In the genomic region with DNA sequence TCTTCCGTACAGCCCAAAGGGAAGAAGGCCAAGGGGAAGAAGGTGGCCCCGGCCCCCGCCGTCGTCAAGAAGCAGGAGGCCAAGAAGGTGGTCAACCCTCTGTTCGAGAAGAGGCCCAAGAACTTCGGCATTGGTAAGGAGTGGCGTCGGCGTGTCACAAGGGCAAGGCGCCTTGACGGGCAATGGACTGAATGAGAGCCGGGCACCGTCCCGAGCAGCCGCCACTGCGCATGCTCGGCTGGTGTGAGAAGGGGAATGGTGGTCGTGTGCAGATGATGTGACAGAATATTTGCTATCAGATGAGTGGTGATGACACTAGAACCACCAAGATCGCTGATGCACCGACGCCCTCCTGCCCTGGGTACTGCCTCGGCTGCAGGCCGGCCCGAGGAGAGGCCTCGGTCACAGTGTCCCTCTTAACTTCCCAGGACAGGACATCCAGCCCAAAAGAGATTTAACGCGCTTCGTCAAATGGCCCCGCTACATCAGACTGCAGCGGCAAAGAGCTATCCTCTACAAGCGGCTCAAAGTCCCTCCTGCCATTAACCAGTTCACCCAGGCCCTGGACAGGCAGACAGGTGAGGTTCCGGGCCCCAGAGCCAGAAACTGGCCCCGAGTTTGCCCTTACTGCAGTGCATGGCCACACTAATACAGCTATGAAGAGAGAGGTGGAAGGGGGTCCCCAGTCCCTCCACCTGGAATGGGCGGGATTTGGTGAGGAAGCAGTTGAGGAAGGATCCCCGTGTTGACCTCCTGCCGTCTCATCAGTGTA, we compare ENCODE assay signal across 8 mouse cellular contexts. TPM values are rescaled to one million over a fixed set of nuclear protein-coding genes. Genes with fewer than 3 reads are reported as not detected.
A peak's percentile ranks its signal among the peaks of the same experiment; 100 is the strongest.
DNase-seq lines count a peak whose midpoint lies in the region; ATAC-seq and TF ChIP-seq lines count a peak whose summit lies in the region.

No protein-coding gene starts in this region.

- intact Hi-C loops in left cerebral cortex, postnatal 4 days (cut with DNase I), result no loop called here

- no peak for TF ChIP-seq CTCF in C2C12 (IDR thresholded peaks at IDR 0.05; ENCODE audit: control insufficient read depth, insufficient read depth, insufficient read length)

- peak overlapping the region; percentile 93 for H3K9ac ChIP-seq in stomach, embryonic 15.5 days

- H3K27me3 ChIP-seq in C2C12 (ENCODE audit: control insufficient read depth, insufficient read depth, insufficient read length), result no peaks in the 10 kb centered on the region
- H3K27me3 ChIP-seq in stomach, embryonic 15.5 days (replicated peaks), result no peaks in the 10 kb centered on the region

- no peak for DNase-seq in frontal cortex, postnatal 25 days (ENCODE audit: low spot score in 2 of 2)
- DNase-seq in cerebellum, adult 18-20 months, result peak; percentile 40 to 64
- peak; percentile 52 to 59 for DNase-seq in frontal cortex, postnatal 14 days (ENCODE audit: low spot score in 2 of 2)
- peak; percentile 79 for DNase-seq in left cerebral cortex, postnatal 4 days

- H3K4me3 ChIP-seq in C2C12 (ENCODE audit: insufficient read depth, poor library complexity, severe bottlenecking), result peak overlapping the region; percentile 78
- peak overlapping the region; percentile 65 for H3K4me3 ChIP-seq in stomach, embryonic 15.5 days (replicated peaks)

- peak overlapping the region; percentile 89 for H3K27ac ChIP-seq in stomach, embryonic 15.5 days

- H3K4me1 ChIP-seq in stomach, embryonic 15.5 days, result peaks cover 28% of the 10 kb centered on the region

- H3K79me2 ChIP-seq in C2C12 (ENCODE audit: control insufficient read depth, insufficient read depth), result peaks cover 100% of the 10 kb centered on the region

- peak overlapping the region; percentile 93 for H3ac ChIP-seq in C2C12 (ENCODE audit: control insufficient read depth, insufficient read length, low read depth)

- H3K79me3 ChIP-seq in C2C12 (ENCODE audit: low read depth), result peaks cover 78% of the 10 kb centered on the region

- WGBS in stomach, embryonic 15.5 days, result under 1% methylated on average over 37 of the region's 37 CpGs

- peaks cover 72% of the 10 kb centered on the region for H3K36me3 ChIP-seq in C2C12 (ENCODE audit: control insufficient read depth, insufficient read depth)
- H3K36me3 ChIP-seq in stomach, embryonic 15.5 days, result peaks cover 43% of the 10 kb centered on the region

- H3K9me3 ChIP-seq in stomach, embryonic 15.5 days, result no peaks in the 10 kb centered on the region

- 0 out of 2 replicates have a peak, but pooled peaks have one; percentile 13 for ATAC-seq in frontal cortex, adult (ENCODE audit: low TSS enrichment)
- peak; percentile 46 for ATAC-seq in megakaryocyte-erythroid progenitor cell, adult 5-6 weeks (replicated peaks; ENCODE audit: low FRiP score, low TSS enrichment, poor library complexity, severe bottlenecking)
- ATAC-seq in stomach, embryonic 15.5 days (ENCODE audit: insufficient read depth, low FRiP score, low read depth), result peak; percentile 24

- H3K4me2 ChIP-seq in stomach, embryonic 15.5 days, result peak overlapping the region; percentile 89

TF ChIP-seq in C2C12, 6 proteins besides CTCF, POLR2A, EP300 and RAD21:
- TF ChIP-seq MYOG (IDR thresholded peaks at IDR 0.05; ENCODE audit: control insufficient read depth, extremely low read depth, insufficient read length) (no peak), MAX (IDR thresholded peaks at IDR 0.05) (peak; percentile 11)
TF ChIP-seq in C2C12: peak in this region for 1.

RNA-seq across cellular contexts. Expression of a gene that starts 0.6 kb away (rescaled TPM):
- polyA plus RNA-seq in C2C12 (2012; fragmentation: generic; extraction: Trizol), result 3,080 TPM
- total RNA-seq in left cerebral cortex, postnatal 4 days (2021), result 100 to 1,000 TPM; 422 to 425 TPM
- 2,329 and 2,826 TPM in 2 replicates for total RNA-seq in megakaryocyte-erythroid progenitor cell, adult 5-6 weeks (2014; fragmentation: Nextera tagmentation)
- 2,192 and 2,459 TPM in 2 replicates for total RNA-seq in megakaryocyte-erythroid progenitor cell, adult 5-6 weeks (2017)
- 494 and 609 TPM in 2 replicates for polyA plus RNA-seq in stomach, embryonic 15.5 days (2015; fragmentation: Nextera tagmentation; extraction: Ambion mirVana)

RNA-seq across cellular contexts. Expression of a gene that starts 0.7 kb away (rescaled TPM):
- 71.0 TPM for polyA plus RNA-seq in C2C12 (2012; fragmentation: generic; extraction: Trizol)
- total RNA-seq in left cerebral cortex, postnatal 4 days (2021), result 10 to 100 TPM; 52.3 to 56.2 TPM
- 24.7 and 37.6 TPM in 2 replicates for total RNA-seq in megakaryocyte-erythroid progenitor cell, adult 5-6 weeks (2014; fragmentation: Nextera tagmentation)
- 14.4 and 20.2 TPM in 2 replicates for total RNA-seq in megakaryocyte-erythroid progenitor cell, adult 5-6 weeks (2017)
- 40.3 and 45.7 TPM in 2 replicates for polyA plus RNA-seq in stomach, embryonic 15.5 days (2015; fragmentation: Nextera tagmentation; extraction: Ambion mirVana)

RNA-seq across cellular contexts. Expression of a gene that starts 5.0 kb away (rescaled TPM):
- 42.6 TPM for polyA plus RNA-seq in C2C12 (2012; fragmentation: generic; extraction: Trizol)
- 10 to 100 TPM; 34.8 to 35.1 TPM for total RNA-seq in left cerebral cortex, postnatal 4 days (2021)
- total RNA-seq in megakaryocyte-erythroid progenitor cell, adult 5-6 weeks (2014; fragmentation: Nextera tagmentation), result 68.8 and 80.3 TPM in 2 replicates
- 118 and 146 TPM in 2 replicates for total RNA-seq in megakaryocyte-erythroid progenitor cell, adult 5-6 weeks (2017)
- polyA plus RNA-seq in stomach, embryonic 15.5 days (2015; fragmentation: Nextera tagmentation; extraction: Ambion mirVana), result 40.4 and 40.8 TPM in 2 replicates

RNA-seq across cellular contexts. Expression of a gene that starts 5.2 kb away (rescaled TPM):
- 40.8 TPM for polyA plus RNA-seq in C2C12 (2012; fragmentation: generic; extraction: Trizol)
- total RNA-seq in left cerebral cortex, postnatal 4 days (2021), result 10 to 100 TPM; 69.5 to 72.4 TPM
- total RNA-seq in megakaryocyte-erythroid progenitor cell, adult 5-6 weeks (2014; fragmentation: Nextera tagmentation), result 50.5 and 58.4 TPM in 2 replicates
- total RNA-seq in megakaryocyte-erythroid progenitor cell, adult 5-6 weeks (2017), result 38.0 and 41.7 TPM in 2 replicates
- polyA plus RNA-seq in stomach, embryonic 15.5 days (2015; fragmentation: Nextera tagmentation; extraction: Ambion mirVana), result 62.1 and 65.7 TPM in 2 replicates

RNA-seq across cellular contexts. Expression of a gene that starts 8.5 kb away (rescaled TPM):
- polyA plus RNA-seq in C2C12 (2012; fragmentation: generic; extraction: Trizol), result 20.1 TPM
- total RNA-seq in left cerebral cortex, postnatal 4 days (2021), result 10 to 100 TPM; 32.3 to 33.8 TPM
- total RNA-seq in megakaryocyte-erythroid progenitor cell, adult 5-6 weeks (2014; fragmentation: Nextera tagmentation), result 36.2 and 43.7 TPM in 2 replicates
- 51.1 and 74.0 TPM in 2 replicates for total RNA-seq in megakaryocyte-erythroid progenitor cell, adult 5-6 weeks (2017)
- 24.9 and 25.2 TPM in 2 replicates for polyA plus RNA-seq in stomach, embryonic 15.5 days (2015; fragmentation: Nextera tagmentation; extraction: Ambion mirVana)

Comparison
In these comparisons a context has a peak if more than half of its experiments do, and no peak if none do; other contexts are left out.
1. DNase-seq: peak in cerebellum, adult 18-20 months (2 of 2), frontal cortex, postnatal 14 days (2 of 2) and left cerebral cortex, postnatal 4 days (single experiment); none in frontal cortex, postnatal 25 days (0 of 2).
2. RNA of a gene that starts 0.6 kb away (total RNA-seq): 2,192 to 2,826 TPM in megakaryocyte-erythroid progenitor cell, adult 5-6 weeks; 422 to 425 TPM in left cerebral cortex, postnatal 4 days; every median in the first group is over 4 times any median in the second.
3. Peak in every context shown above with its lines, with median percentiles within 50 percentile points of each other: ATAC-seq.